Mouse (Mus musculus) brain, adult 10 weeks (tissue): ENCODE results near the gene Nmi. TPM values are rescaled to one million over a fixed set of nuclear protein-coding genes. Genes with fewer than 3 reads are reported as not detected.

ENCODE experiments used
- polyA plus RNA-seq: library from polyadenylated mRNA; stranded (reverse); fragments of 350-450 nt; fragmentation: Illumina TruSeq; extraction: RNeasy Lipid Tissue Mini Kit (QIAGEN cat#74804); gene quantifications from one replicate; pipeline ENCODE4 v1.2.3, GENCODE M21; 2015; ENCODE audit warnings: low read depth, low replicate concordance

The Nmi gene
- polyA plus RNA-seq: 7.0 TPM

GRCm38 (mm10) chr2:51973410-51973968 lies at the start of gene Nmi:
Gene Nmi (minus strand): TSS chr2:51973494.

GRCm38 (mm10) chr2:51934574-51935334 lies 38.5 kb downstream of the Nmi start, which contains the start of gene Rbm43:
Gene Rbm43 (minus strand): TSS chr2:51935163.

Other genes starting within 250 kb of the Nmi start
- gene Rbm43, start 38.3 kb downstream of the Nmi start, polyA plus RNA-seq: 19.6 TPM
- gene Tnfaip6, start 64.5 kb upstream of the Nmi start, polyA plus RNA-seq: 19.5 TPM
- gene Rif1, start 99.3 kb upstream of the Nmi start, polyA plus RNA-seq: 15.0 TPM